11 mouse cellular contexts compared by ENCODE assay signal in genomic region chr16:77027976-77028686, GRCm38 (mm10). TPM values are rescaled to one million over a fixed set of nuclear protein-coding genes. Genes with fewer than 3 reads are reported as not detected.
DNase-seq lines count a peak whose midpoint lies in the region; ATAC-seq and TF ChIP-seq lines count a peak whose summit lies in the region.
"Had no signal": no experiment of that assay in that cellular context is flagged by ENCODE, and none has a peak within 500 bp of the region (broad histone marks: within the 10 kb centered on the region; RNA-seq: fewer than 3 reads in every experiment).

No protein-coding gene starts in this region.

- H3K36me3 ChIP-seq in heart, postnatal 0 days (replicated peaks; ENCODE audit: control insufficient read depth, insufficient read depth, low read length) = peaks cover 17% of the 10 kb centered on the region
- 0 out of 2 replicates have a peak, but pooled peaks cover 3% of the 10 kb centered on the region for H3K36me3 ChIP-seq in midbrain, embryonic 15.5 days (replicated peaks)
- H3K36me3 ChIP-seq in midbrain, embryonic 14.5 days (ENCODE audit: control insufficient read depth, insufficient read depth, low read length) = no peaks in the 10 kb centered on the region
- peaks cover 25% of the 10 kb centered on the region for H3K36me3 ChIP-seq in limb, embryonic 10.5 days
- H3K36me3 ChIP-seq in stomach, embryonic 16.5 days (ENCODE audit: control insufficient read depth, insufficient read depth, low read length) = peaks cover 14% of the 10 kb centered on the region

- peaks cover 46% of the 10 kb centered on the region for H3K4me1 ChIP-seq in heart, postnatal 0 days (ENCODE audit: control insufficient read depth, insufficient read depth)
- peaks cover 6% of the 10 kb centered on the region; the same call in 1 of the 2 replicates for H3K4me1 ChIP-seq in midbrain, embryonic 15.5 days
- 0 out of 2 replicates have a peak, but pooled peaks cover 3% of the 10 kb centered on the region for H3K4me1 ChIP-seq in midbrain, embryonic 14.5 days (ENCODE audit: control insufficient read depth, insufficient read depth, low read length)
- H3K4me1 ChIP-seq in limb, embryonic 10.5 days = peaks cover 17% of the 10 kb centered on the region
- H3K4me1 ChIP-seq in stomach, embryonic 16.5 days (ENCODE audit: control insufficient read depth, insufficient read depth, low read length) = peaks cover 19% of the 10 kb centered on the region

- peak overlapping the region; percentile 56 for H3K4me2 ChIP-seq in heart, postnatal 0 days (ENCODE audit: low read depth, low read length)
- H3K4me2 ChIP-seq in midbrain, embryonic 15.5 days = no peak overlapping the region
- no peak overlapping the region for H3K4me2 ChIP-seq in midbrain, embryonic 14.5 days (ENCODE audit: low read length)
- H3K4me2 ChIP-seq in stomach, embryonic 16.5 days (ENCODE audit: low read depth, low read length) = peak overlapping the region; percentile 47

- peak overlapping the region; percentile 73 for H3K27ac ChIP-seq in heart, postnatal 0 days (ENCODE audit: low read depth)
- no peak overlapping the region for H3K27ac ChIP-seq in midbrain, embryonic 15.5 days
- no peak overlapping the region for H3K27ac ChIP-seq in midbrain, embryonic 14.5 days (replicated peaks; ENCODE audit: low read depth, low read length)
- H3K27ac ChIP-seq in limb, embryonic 10.5 days = 0 out of 2 replicates have a peak overlapping the region, but pooled peaks have one; percentile 28
- peak overlapping the region; percentile 53 for H3K27ac ChIP-seq in stomach, embryonic 16.5 days (ENCODE audit: low read length)

- H3K9me3 ChIP-seq in heart, postnatal 0 days (replicated peaks; ENCODE audit: control insufficient read depth, low read length) = 0 out of 2 replicates have a peak, but pooled peaks cover 7% of the 10 kb centered on the region
- no peaks in the 10 kb centered on the region; the same call in 1 of the 2 replicates for H3K9me3 ChIP-seq in midbrain, embryonic 15.5 days
- H3K9me3 ChIP-seq in midbrain, embryonic 14.5 days (ENCODE audit: control insufficient read depth, low read length) = no peaks in the 10 kb centered on the region
- H3K9me3 ChIP-seq in limb, embryonic 10.5 days (replicated peaks) = no peaks in the 10 kb centered on the region
- peaks cover 4% of the 10 kb centered on the region for H3K9me3 ChIP-seq in stomach, embryonic 16.5 days (replicated peaks; ENCODE audit: control insufficient read depth, low read length)
- H3K9me3 ChIP-seq: G1E had no signal

- H3K9ac ChIP-seq in heart, postnatal 0 days (replicated peaks; ENCODE audit: low read depth, low read length) = peak overlapping the region; percentile 10; the same call in 1 of the 2 replicates
- no peak overlapping the region for H3K9ac ChIP-seq in midbrain, embryonic 15.5 days
- H3K9ac ChIP-seq in midbrain, embryonic 14.5 days (replicated peaks; ENCODE audit: low read length) = no peak overlapping the region
- 0 out of 2 replicates have a peak overlapping the region, but pooled peaks have one; percentile 39 for H3K9ac ChIP-seq in stomach, embryonic 16.5 days (ENCODE audit: low read length)

- no peaks in the 10 kb centered on the region for H3K27me3 ChIP-seq in heart, postnatal 0 days (ENCODE audit: control insufficient read depth, insufficient read depth, low read length)
- H3K27me3 ChIP-seq in midbrain, embryonic 15.5 days (replicated peaks) = no peaks in the 10 kb centered on the region
- H3K27me3 ChIP-seq in midbrain, embryonic 14.5 days (ENCODE audit: control insufficient read depth, insufficient read depth, low read length) = no peaks in the 10 kb centered on the region
- H3K27me3 ChIP-seq in limb, embryonic 10.5 days (ENCODE audit: low read depth, poor library complexity, severe bottlenecking) = no peaks in the 10 kb centered on the region
- no peaks in the 10 kb centered on the region for H3K27me3 ChIP-seq in stomach, embryonic 16.5 days (ENCODE audit: control insufficient read depth, insufficient read depth, low read length)

- WGBS in heart, postnatal 0 days = 35% methylated on average over 14 of the region's 14 CpGs
- WGBS in midbrain, embryonic 15.5 days = 76% methylated on average over 14 of the region's 14 CpGs
- 83% methylated on average over 14 of the region's 14 CpGs for WGBS in midbrain, embryonic 14.5 days
- WGBS in limb, embryonic 10.5 days = 86% methylated on average over 14 of the region's 14 CpGs
- 52% methylated on average over 14 of the region's 14 CpGs for WGBS in stomach, embryonic 16.5 days

- intact Hi-C loops in gastrocnemius, postnatal 14 days (cut with DNase I; ENCODE audit: low total_unique reads) = no loop called here

- peak overlapping the region; percentile 22; the same call in 1 of the 2 replicates for H3K4me3 ChIP-seq in heart, postnatal 0 days (ENCODE audit: low read depth, low read length)
- no peak overlapping the region for H3K4me3 ChIP-seq in midbrain, embryonic 15.5 days
- no peak overlapping the region for H3K4me3 ChIP-seq in midbrain, embryonic 14.5 days (replicated peaks; ENCODE audit: low read depth, low read length)
- H3K4me3 ChIP-seq in limb, embryonic 10.5 days = no peak overlapping the region
- H3K4me3 ChIP-seq in stomach, embryonic 16.5 days (replicated peaks; ENCODE audit: low read length) = peak overlapping the region; percentile 22
- H3K4me3 ChIP-seq: myocyte had no signal

- TF ChIP-seq EP300 in heart, postnatal 0 days (IDR thresholded peaks at IDR 0.05; ENCODE audit: low read depth) = no peak

- TF ChIP-seq CTCF in heart, postnatal 0 days (IDR thresholded peaks at IDR 0.05; ENCODE audit: low read depth) = no peak

- DNase-seq in heart, postnatal 0 days (ENCODE audit: low spot score) = no peak
- DNase-seq in heart, postnatal 4 days = no peak
- DNase-seq in midbrain, embryonic 14.5 days = no peak
- DNase-seq in limb, embryonic 10.5 days (ENCODE audit: low spot score) = no peak
- no peak for DNase-seq in gastrocnemius, postnatal 14 days
- no peak for DNase-seq in right cerebral cortex, postnatal 4 days
- DNase-seq: embryo, embryonic 11 days had no signal

- no peak for ATAC-seq in heart, postnatal 0 days (ENCODE audit: insufficient read depth, low read depth)
- ATAC-seq in midbrain, embryonic 15.5 days (replicated peaks) = 0 out of 2 replicates have a peak, but pooled peaks have one; percentile 16
- ATAC-seq in midbrain, embryonic 14.5 days (ENCODE audit: low FRiP score, low TSS enrichment) = no peak
- no peak for ATAC-seq in stomach, embryonic 16.5 days (ENCODE audit: insufficient read depth, low FRiP score)

RNA-seq across cellular contexts. Expression of gene Usp25, which starts 14.6 kb away (rescaled TPM):
- 33.7 and 39.1 TPM in 2 replicates for total RNA-seq in heart, postnatal 0 days (2014; rRNA removed; ENCODE audit: low replicate concordance)
- polyA plus RNA-seq in heart, postnatal 0 days (2015; fragmentation: Nextera tagmentation; extraction: Ambion mirVana) = 22.4 and 25.4 TPM in 2 replicates
- 10 to 100 TPM; 76.5 to 78.1 TPM for total RNA-seq in heart, postnatal 4 days (2021)
- polyA plus RNA-seq in midbrain, embryonic 15.5 days (2015; fragmentation: Nextera tagmentation; extraction: Ambion mirVana) = 9.4 and 10.7 TPM in 2 replicates
- polyA plus RNA-seq in midbrain, embryonic 14.5 days (2014; fragmentation: Nextera tagmentation; extraction: Ambion mirVana) = 9.1 and 14.4 TPM in 2 replicates
- 17.1 and 17.2 TPM in 2 replicates for polyA plus RNA-seq in limb, embryonic 10.5 days (2016; fragmentation: Nextera tagmentation; extraction: Ambion mirVana)
- polyA plus RNA-seq in stomach, embryonic 16.5 days (2015; fragmentation: Nextera tagmentation; extraction: Ambion mirVana) = 12.0 and 13.1 TPM in 2 replicates
- 10 to 100 TPM; 65.4 to 67.9 TPM for total RNA-seq in gastrocnemius, postnatal 14 days (2021)

Comparison
In these comparisons a context has a peak if more than half of its experiments do, and no peak if none do; other contexts are left out.
1. H3K27ac ChIP-seq: peak in heart, postnatal 0 days (single experiment), limb, embryonic 10.5 days (single experiment) and stomach, embryonic 16.5 days (single experiment); none in midbrain, embryonic 15.5 days (single experiment) and midbrain, embryonic 14.5 days (single experiment).
2. H3K4me2 ChIP-seq: peak in heart, postnatal 0 days (single experiment) and stomach, embryonic 16.5 days (single experiment); none in midbrain, embryonic 15.5 days (single experiment) and midbrain, embryonic 14.5 days (single experiment).
3. H3K4me3 ChIP-seq: peak in heart, postnatal 0 days (single experiment) and stomach, embryonic 16.5 days (single experiment); none in midbrain, embryonic 15.5 days (single experiment), midbrain, embryonic 14.5 days (single experiment) and limb, embryonic 10.5 days (single experiment).
4. H3K9ac ChIP-seq: peak in heart, postnatal 0 days (single experiment) and stomach, embryonic 16.5 days (single experiment); none in midbrain, embryonic 15.5 days (single experiment) and midbrain, embryonic 14.5 days (single experiment).